Mouse (Mus musculus) left cerebral cortex, adult 9 months (tissue): ENCODE data around the gene Gng2.

ENCODE experiments used
- DNase-seq, 2 experiments: peaks; one replicate each; pipeline ENCODE4 v3.0.0; 2022; ENCODE audit warnings: low spot score in 2 of 2

Gng2 gene

GRCm38 (mm10) chr14:19860281-19860680 is 117.1 kb downstream of the Gng2 start:
- DNase-seq, result no peak

DNA sequence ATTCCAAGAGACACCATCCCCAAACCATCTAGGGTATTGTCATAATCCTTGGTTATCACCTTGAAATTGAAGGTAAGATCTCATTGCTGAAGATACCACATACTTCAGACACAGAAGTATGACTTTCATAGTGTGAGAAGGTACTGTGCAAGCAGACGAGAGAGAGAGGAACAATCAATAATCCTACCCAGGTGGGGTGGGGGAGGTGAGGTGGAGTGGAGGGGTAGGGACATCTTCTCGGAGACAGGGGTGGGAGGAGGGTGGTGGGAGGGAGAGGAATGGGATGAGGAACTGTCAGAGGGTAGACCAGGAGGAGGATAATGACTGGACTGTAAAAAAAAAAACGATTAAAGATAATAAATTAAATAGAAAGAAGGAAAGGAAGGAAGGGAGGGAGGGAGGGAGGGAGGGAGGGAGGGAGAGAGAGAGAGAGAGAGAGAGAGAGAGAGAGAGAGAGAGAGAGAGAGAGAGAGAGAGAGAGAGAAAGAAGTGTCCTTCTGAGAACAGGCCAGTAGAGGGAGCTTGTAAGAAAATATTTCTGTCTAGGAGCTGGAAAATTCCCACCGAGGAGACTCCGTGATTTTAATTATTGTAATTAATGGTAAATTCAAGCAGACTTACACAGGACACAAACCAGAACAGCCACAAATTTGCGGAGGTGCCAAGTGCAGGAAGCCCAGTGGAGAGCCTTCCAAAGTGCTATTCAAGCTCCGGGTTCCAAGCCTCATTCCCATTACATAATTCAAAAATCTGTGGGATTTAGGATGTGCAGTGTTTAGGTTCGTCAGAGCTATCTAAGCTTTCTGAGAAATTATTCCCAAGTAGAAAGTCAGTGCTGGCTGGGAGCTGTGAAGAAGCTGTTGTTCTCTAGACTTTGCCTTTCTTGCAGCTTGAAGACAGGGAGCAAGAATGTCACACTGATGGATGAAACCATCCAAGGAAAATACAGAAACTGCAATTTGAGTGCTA is 118.3 kb downstream of the Gng2 start:
- DNase-seq, result peak; percentile 19 to 69

GRCm38 (mm10) chr14:19858279-19858678 is 119.1 kb downstream of the Gng2 start:
- DNase-seq, result no peak

- no peak for DNase-seq
These were observed 124.0 kb downstream of the Gng2 start for GRCm38 (mm10) chr14:19853471-19853870.

- DNase-seq, result peak in 1 of 2 experiments; percentile 77
These were observed 137.7 kb downstream of the Gng2 start for GRCm38 (mm10) chr14:19839600-19840332.

DNA sequence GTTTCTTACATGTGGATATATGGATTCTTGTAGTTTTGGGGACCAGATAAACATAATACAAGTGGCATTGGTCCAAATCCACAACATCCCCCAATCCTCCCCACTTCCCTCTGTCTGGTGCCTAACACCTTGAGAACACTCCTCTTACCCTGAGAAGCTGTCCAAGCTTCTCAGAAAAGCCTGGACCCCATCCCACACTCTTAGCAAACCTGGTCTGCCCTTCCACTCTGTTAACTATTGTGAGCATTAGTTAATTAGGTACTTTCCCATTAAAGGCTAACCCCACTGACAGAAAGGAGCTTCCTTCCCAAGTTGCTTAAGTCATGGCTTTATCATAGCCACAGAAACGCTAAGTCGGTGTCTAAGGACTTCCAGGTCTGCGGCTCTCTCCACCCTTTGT is 141.1 kb downstream of the Gng2 start:
- no peak for DNase-seq

DNA sequence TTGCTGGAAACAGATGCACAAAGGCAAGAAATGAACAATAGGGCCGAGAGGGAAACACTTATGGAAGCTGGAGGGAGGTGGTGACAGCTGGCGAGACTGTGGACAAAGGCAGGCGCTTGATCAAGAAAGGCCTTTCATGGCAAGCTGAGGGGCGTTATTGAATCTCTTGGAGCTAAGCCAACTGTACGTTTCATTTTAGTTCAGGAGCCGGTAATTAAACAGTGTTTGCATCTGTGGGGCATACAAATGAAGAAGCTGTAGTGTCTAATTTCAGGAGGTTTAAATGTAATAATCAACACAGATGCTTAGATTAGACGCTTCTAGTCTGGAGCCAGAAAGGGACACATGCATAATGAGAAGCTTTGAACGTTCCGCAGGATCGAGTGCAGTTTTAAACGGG is 151.9 kb downstream of the Gng2 start:
- no peak for DNase-seq

- DNase-seq, result peak; percentile 68 to 89
These were observed 153.9 kb downstream of the Gng2 start, which contains the start of gene Rtraf for GRCm38 (mm10) chr14:19823321-19824142. TSS of gene Rtraf (minus strand) at chr14:19823824.
